Mouse (Mus musculus) right cerebral cortex, postnatal 25 days (tissue): Measurements from ENCODE around the gene Aak1.
"Not testable (repeated sequence)": the region's sequence is repeated elsewhere in the genome, so short reads cannot be mapped to it uniquely, and the experiment has no call there.

Source experiments
- DNase-seq: peaks from one replicate; pipeline ENCODE4 v3.0.0; 2022

Gene Aak1

DNA sequence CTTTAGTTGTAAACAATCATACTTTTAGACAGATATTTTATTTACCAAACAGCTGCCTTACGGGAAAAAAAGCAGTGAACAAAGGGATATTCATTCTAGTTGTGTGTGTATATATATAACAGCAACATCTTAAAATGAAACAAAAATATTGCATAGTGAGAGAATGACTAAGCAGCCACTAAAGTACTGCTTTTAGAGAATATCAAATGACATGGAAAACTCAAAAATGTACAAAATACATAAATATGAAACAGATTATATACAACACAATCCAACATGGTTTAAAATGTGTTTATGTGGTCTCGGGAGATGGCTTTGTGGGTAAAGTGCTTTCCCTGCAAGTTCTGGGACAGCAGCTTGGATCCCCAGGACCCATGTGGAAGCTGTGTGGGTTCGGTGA lies 5.7 kb upstream of the Aak1 start:
- DNase-seq: no peak

DNA sequence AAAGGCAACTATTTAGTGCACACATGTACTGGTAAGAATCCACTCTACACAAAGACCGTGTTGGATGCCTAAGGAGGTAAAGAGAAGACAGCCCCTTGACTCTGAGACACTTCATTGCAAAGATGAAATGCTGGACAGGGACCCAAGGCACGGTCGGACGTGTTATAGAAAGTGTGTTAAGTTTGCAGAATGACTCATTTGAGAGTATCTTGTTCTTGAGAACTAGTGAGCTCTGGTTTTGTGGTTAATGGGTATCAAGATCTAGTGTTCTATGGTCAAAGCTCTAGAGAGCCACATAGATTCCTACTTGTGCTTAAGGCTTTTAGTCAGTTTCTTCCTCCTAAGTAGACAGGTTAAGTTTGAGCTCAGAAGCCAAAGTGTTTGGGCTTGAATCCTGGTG lies 2.9 kb upstream of the Aak1 start:
- DNase-seq: no peak

- DNase-seq: no peak
Measured at GRCm38 (mm10) chr6:86847816-86848215, 1.5 kb upstream of the Aak1 start.

- no peak for DNase-seq
Measured at GRCm38 (mm10) chr6:86848580-86848914, 770 bp upstream of the Aak1 start.

DNA sequence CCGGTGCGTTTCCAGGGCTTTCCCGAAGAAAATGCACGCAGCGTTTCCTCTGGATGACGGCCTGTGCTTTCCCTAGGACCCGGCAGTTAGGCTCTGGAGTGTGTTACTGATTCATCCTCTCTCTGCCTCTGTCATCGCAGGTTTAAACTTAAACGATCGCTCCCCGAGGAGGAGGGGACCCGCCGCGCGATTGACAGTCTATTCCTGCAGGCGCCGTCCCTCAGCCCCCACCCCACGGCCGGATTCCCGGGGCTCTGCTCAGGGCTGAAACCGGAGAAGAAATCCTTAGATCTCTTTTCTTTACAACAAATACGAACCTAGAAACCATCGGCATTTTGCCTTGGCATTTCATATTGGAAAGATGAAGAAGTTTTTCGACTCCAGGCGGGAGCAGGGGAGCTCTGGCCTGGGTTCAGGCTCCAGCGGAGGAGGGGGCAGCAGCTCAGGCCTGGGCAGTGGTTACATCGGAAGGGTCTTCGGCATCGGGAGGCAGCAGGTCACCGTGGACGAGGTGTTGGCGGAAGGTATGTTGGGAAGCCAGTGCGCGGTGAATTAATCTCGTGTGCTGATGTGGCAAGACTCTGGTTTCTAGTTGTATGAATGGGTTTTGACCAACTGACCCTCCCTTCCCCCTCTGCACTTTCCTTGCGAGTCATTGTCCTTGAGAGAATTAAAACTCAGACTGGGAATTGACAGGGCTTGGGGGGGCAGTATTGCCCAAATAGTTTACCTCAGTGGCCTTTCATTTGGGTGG lies 552 bp downstream of the Aak1 start:
- DNase-seq: no peak

GRCm38 (mm10) chr6:86850588-86850987 lies 1.3 kb downstream of the Aak1 start:
- no peak for DNase-seq

DNA sequence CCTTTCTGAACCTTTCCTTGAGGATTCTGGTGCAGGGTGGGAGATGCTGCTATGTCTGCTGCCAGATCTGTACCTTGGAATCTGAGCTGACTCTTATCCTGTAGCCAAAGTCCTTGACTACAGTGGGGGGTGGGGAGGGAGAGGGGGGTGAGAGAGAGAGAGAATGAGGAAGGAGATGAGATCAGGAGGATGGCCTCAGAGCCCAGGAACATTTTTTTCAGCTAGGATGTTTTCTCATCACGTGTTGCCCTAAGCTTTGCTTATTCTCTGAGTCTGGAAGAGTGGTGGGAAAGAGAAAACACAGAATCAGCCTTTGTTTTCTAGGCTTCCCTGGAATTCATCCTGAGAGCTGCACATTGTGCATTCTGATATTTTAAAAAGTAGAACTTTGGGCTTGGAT lies 2.2 kb downstream of the Aak1 start:
- no peak for DNase-seq

DNA sequence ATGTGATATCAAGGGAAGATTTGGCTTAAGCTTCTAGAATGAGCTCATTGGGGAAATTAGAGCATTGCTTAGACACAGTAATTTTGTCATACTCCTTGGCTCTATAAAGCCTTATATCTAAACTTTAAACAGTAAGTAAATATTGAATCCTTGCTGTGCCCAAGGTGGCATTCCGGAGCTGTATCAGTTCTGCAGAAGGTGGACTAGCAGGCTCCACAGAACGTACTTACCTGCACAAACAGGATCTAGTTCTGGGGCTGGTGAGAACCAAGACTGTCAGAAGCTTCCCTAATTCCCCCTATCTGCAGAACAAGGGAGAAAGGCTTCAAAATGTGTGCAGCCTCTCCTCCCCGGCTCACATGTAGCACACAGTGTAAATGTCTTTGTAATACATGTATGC lies 4.6 kb downstream of the Aak1 start:
- no peak for DNase-seq

DNA sequence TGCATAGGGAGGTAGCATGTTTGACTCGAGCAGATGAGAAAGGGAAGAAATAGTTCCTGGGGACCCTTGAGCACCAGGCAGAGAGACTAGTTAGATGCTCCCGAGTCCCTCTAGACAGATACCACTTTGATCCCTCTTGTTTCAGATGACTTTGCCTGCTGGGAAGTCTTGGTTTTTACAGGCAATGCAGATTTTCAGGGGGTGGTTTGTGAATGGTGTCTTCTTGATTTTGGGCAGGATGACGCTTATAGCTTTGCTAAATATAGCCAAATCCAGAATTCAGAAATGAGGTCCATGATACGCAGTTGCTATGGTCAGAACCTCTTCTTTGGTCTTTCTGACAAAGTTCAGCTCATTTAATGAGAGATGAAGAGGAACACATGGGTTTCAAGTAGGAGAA lies 5.6 kb downstream of the Aak1 start:
- DNase-seq: no peak

DNA sequence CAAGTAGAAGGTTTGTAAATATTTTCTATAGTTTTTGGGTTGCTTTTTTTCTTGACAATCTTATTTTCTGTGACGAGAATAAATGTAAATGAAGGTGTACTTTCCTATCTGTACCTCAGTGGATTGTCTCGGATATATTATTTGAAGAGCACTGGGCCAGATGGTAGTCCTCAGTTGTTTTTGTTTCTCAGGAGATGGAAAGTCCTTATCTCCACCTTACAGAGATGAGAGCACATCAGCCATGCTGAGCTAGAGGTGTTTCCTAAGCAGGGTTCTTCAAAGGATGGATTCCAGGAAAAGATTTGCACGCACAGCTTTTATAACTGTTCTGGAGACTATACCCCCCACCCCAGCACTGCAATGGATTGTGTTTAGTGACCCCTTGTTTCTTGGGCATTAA lies 9.3 kb downstream of the Aak1 start:
- DNase-seq: no peak

DNA sequence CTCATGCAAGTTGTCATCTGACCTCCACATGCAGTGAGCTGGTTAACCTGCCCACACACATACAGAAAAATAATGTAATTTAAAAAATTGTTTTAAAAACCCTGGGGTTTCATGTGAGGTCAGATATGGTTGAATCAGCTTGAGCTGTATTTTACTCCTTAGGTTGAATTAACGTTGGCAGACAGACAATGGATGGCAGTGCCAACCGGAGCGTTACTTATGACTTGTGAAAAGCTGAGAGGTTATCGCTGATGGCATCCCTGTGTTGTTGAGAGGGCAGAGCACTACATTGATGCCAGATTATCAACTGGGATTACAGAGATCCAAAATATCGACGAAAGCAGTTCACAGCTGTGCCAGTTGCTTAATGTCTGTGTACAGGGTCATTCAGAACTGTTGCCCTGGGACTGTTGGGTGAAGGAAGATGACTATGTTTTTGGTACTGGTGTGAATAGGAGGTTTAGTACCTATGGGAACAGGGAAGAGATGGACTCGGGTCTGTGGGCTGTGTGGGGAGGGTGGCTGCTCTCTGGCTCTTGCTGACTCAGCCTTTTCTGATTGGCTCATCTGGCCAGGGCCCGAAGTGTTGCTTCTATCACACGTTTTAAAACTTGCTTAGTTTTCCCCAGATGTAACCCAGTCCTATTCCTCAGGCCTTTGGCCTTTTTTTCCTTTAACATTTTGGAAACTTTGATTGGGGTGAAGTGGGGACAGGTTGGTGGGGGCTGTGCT lies 11.6 kb downstream of the Aak1 start:
- no peak for DNase-seq

GRCm38 (mm10) chr6:86864358-86864757 lies 15.0 kb downstream of the Aak1 start:
- DNase-seq: no peak

DNA sequence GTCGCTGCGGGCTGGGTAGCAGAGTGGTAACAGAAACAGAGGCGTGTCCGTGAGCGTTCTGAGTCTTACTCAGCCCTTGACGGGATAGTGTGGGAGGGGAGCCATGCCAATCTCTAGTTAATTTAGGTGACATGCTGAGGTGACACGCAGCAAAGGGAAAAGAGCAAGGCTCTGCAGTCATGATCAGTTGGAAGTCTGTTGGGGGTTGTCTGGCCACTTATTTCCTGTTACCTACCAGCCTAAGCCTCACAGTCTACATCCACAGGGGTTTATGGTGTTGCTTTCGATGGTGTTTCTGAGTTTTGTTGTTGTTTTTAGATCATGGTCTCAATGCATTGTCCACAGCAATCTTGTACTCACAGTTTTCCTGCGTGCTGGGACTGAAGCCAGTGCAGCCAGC lies 21.0 kb downstream of the Aak1 start:
- DNase-seq: no peak

- DNase-seq: no peak
Measured at GRCm38 (mm10) chr6:86871783-86872182, 22.5 kb downstream of the Aak1 start.

- DNase-seq: no peak
Measured at GRCm38 (mm10) chr6:86874711-86875375, 25.5 kb downstream of the Aak1 start.

- no peak for DNase-seq
Measured at GRCm38 (mm10) chr6:86876451-86876850, 27.1 kb downstream of the Aak1 start.

- not testable (repeated sequence) for DNase-seq
Measured at GRCm38 (mm10) chr6:86878656-86879055, 29.3 kb downstream of the Aak1 start.

- DNase-seq: no peak
Measured at GRCm38 (mm10) chr6:86879314-86879713, 30.0 kb downstream of the Aak1 start.

GRCm38 (mm10) chr6:86884230-86884629 lies 34.9 kb downstream of the Aak1 start:
- DNase-seq: no peak

DNA sequence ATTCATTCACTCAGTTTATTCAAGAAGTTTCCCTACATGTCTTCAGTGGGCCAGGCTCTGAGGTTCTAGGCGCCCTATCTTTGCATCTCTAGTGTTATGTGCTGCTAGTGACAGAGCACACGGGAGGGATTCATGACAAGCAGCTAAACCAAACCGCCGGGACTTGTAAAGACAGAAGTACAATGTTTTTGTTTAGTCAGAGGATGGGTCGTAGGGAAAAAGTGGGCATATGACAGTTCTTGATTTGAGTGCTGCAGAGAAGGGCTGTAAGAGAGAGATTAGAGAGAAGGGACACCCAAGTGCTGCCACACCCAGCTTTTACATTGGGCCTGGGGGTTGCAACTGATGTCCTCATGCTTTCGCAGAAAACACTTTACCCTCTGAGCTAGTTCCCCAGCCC lies 35.4 kb downstream of the Aak1 start:
- no peak for DNase-seq

GRCm38 (mm10) chr6:86885816-86886529 lies 36.7 kb downstream of the Aak1 start:
- DNase-seq: no peak

GRCm38 (mm10) chr6:86886803-86887202 lies 37.5 kb downstream of the Aak1 start:
- no peak for DNase-seq

GRCm38 (mm10) chr6:86897520-86897919 lies 48.2 kb downstream of the Aak1 start:
- no peak for DNase-seq

GRCm38 (mm10) chr6:86899053-86899452 lies 49.7 kb downstream of the Aak1 start:
- no peak for DNase-seq
